Mouse (Mus musculus): ENCODE data around the gene Mterf4. TPM values are rescaled to one million over a fixed set of nuclear protein-coding genes. Genes with fewer than 3 reads are reported as not detected.
A peak's percentile ranks its signal among the peaks of the same experiment; 100 is the strongest.
"Not testable (repeated sequence)": the region's sequence is repeated elsewhere in the genome, so short reads cannot be mapped to it uniquely, and the experiment has no call there.

Mterf4 gene
- polyA plus RNA-seq (2017; shearing (Covaris generic)), result 10 to 100 TPM; 17.6 to 24.0 TPM

DNA sequence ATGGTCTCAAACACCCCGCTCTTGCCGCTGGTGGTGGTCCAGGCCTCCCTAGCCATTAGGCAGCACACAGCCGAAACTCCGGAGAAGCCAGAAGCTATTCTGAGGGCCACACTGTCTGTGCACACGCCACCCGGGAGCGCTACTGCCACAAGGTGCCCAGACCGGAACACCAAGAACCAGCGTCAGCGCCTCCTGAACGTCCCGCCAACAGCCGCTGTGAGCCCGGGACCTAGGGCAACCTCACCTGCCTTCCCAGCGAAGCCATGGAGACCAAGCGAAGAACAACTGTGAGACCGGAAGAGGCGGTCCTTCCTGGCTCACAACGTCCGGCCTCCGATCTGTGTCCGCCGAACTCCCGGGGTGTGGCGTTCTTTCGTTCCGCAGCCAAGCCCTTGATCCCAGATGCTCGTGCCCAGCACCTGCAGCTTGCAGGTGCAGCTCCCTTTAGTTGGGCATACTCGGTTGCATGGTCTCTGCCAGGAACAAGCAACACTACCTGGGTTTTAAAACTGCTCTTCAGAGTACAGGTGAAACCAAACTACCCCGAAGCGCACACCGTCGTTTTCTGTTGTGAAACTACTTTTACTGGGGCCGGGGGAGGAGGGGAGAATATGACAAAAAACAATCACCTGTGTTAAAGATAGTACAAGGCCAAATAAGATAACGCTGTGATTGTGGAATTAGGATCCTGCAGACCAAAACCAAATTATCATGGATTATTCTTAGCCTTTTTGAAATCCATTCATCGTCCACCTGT is at the start of gene Mterf4:
Mterf4 (minus strand) TSS at position 335 of the 757 bp plus-strand sequence.
- peak; percentile 96 for ATAC-seq

DNA sequence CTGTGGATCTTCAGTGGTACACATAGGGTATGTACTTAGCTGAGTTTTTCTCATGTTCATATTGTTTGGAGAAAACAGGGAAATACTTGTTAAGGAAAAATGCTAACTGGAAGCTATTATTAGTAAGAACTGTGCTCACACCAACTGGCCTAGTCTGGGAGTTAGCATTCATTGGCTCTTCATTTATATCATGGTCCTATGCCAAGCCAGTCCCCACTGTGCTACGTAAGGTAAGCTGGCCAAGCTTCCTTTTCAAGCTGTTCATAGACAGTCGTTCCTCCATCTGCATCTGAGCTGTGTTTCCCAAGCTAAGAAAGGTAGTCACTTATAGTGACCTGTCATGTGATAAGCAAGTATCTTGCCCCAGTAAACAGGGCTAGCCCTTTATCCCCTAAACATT is 47.0 kb upstream of the Mterf4 start:
- no peak for ATAC-seq

DNA sequence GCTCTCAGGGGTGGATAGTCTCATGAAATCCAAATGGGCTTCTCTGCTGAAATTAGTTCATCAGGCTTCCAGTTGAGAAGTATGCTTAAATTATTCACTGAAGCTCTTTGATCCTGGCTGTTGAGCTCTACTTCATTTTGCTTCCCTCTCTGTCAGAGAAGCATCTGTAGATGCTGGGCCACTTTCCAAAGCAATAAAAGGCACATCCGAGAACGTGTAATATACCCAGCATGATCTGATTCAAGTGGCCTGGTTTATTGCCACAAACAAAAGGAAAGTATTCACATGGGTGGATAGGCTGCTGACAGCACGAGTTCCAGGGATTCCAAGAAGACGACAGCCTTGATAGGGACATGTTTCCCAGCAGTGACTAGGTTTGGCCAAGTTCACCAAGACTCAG is 44.0 kb upstream of the Mterf4 start:
- ATAC-seq, result no peak

DNA sequence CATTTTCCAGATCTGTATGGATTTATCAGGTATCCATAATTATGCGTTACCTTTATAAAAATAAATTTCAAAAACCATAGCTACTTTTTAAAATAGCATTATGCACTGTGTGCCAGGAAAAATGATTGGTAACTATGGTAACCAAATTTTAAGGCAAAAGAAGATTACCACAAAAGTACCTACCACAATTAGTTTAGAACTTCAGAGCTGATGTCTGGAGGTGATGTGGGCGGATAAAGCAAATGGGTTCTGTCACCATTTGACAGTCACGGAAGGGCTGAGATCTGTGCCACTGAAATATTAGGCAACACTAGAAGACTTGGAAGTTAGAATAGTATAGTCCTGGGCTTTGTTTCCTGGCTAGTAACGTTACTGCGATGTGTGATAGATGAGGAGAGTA is 41.5 kb upstream of the Mterf4 start:
- ATAC-seq, result no peak

DNA sequence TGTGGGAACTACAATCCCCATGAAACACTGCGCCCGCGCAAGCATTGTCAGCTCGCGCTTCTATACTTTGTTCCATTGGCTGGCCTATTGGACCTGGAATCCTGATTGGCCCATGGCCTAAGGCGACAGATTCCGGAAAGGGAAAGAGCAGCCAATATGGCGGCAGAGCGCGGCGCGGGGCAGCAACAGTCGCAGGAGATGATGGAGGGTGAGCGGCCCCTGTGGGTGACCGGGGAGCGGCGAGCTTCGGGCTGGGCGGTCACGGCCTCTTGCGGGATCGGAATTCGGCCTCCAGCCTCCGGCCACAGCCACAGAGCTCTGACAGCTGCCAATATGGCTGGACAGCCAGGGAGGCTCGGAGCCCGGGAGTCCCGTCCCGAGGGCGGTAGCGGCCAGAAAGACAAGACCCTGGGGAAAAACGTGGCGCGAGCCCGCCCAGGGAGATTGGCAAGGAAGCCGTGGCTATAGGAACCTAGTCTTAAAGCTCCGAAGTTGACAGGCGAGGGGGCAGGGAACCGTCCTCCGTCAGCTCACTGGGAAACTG is 37.9 kb upstream of the Mterf4 start:
- ATAC-seq, result peak; percentile 91

DNA sequence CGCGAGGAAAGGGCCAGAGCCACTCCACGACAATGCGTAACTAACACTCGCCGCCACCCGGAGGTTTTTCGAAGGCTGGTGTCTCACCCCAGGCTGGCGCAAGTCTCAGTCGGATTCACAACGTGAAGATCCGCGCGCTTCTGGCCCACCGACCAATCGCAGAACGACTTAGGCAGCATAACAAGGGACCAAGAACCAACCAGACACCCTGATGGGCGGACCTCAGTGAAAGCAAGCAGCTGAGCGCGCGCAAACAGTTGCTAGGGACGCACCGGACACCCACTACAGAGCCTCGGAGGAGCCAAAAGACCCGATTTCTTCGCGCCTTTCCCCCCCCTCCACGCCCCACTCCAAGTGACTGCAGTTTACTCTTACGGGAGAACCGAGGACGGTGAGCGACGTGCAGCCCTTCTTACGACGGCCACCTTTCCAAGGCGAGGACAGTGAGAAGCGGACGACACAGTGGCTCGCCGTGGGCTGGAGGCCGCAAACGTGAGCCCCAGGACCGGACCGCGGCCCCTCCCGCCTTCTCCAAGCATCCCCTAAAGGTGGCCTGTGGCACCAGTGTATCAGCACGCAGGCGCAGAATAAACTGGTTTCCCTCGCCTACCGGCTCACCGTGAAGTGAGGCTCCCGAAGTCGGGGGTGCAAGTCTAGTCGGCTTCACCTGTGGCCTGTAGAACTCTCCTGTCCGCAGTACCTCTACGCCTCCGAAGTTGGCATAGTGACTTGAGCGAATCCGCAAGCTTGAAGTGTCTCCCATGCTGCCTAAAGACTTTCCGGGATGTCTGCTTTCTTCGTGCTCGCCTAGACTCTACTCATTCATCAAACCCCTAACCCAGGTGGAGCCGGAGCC is 37.2 kb upstream of the Mterf4 start, which contains the start of the genes Ppp1r7 and Pask:
Ppp1r7 (plus strand) TSS at position 207 of the 856 bp plus-strand sequence.
Pask (minus strand) TSS at position 835 of the 856 bp plus-strand sequence.
- ATAC-seq, result peak; percentile 87

DNA sequence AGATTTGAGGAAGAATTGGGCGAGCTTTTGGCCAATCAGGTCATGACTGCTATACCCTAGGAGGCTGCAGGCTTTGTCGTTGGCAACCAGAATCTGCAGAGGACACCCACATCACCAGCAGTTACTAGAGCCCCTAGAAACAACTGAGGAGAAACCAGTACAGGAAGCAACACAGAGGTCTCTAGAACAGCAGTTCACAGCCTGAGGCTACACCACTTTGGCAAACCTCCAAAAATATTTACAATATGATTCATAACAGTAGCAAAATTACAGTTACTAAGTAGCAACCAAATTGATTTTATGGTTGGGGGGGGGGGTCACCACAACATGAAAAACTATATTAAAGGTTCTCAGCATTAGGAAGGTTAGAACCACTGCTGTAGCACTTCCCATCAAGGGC is 28.9 kb upstream of the Mterf4 start:
- no peak for ATAC-seq

DNA sequence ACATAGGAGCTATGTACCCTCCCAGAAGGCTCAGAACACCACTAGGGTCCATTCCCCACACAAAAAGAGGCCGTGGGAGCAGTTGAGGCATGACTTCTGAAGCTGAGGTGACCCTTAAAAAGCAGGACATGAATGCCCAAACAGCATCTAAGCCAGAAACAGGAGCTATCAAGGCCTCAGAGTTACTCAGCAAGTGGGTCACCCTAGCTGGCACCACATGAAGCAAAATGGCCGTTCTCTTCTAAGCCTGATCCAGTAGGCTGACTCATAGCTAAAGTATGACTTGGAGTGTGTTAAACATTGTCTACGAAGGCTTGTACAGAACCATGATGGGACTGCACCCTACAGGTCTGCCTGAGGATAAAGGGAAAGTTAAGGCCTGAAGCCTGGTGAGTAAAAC is 20.7 kb upstream of the Mterf4 start:
- ATAC-seq, result no peak

DNA sequence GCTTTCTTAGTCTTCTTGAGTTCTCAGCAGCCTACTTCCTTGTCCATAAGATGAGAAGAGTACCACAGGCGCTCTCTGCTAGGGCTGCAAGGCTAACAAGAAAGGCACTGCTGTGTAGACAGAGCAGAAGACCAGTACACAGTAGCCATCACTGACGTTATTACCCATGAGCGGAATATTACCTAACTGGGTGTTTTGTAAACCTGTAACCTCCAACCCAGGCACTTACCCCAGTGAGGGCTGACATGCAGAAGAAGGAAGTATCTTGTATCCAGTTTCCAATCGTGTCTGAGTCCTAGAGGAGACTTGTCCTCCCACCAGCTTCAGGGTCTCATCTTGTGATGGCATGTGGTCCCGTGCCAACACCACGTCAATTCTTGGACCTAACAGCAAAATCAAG is 18.3 kb upstream of the Mterf4 start:
- no peak for ATAC-seq

DNA sequence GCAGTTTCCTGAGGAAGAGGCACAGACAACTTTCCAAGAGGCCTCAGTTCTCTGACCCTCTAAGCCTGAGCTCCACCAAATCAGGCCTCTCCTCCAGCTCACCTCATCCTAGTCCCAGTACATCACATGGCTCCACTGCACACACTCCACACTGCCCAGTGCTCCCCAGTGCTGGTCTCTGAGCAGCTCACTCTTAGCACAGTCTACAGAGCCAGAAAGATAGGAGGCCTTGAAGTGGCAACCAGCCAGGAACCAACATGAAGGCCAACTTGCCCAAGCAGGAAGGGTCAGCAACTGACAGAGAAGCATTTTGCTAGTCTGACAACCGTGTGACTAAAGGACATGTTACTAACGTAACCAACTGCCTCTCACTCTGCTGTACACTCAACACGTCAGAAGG is 5.1 kb downstream of the Mterf4 start:
- ATAC-seq, result no peak

DNA sequence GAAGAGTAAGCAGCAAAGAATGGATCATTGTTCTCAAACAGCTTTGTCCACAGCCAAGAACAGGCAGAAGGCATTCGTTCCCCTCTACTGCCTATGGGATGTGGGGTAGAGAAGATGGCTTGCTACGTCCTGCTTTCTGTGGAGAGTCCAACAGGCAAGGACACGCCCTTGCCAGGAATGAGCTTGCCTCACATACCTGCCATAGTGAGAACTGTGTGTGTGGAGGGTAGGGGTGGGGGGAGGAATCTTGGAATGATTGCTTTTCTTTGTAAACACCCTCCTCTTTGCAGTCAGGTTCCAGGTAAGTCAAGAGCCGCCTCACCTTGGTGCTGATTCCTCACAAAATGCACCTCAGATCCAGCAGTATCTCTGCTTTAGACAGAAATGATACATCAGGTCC is 5.9 kb downstream of the Mterf4 start:
- no peak for ATAC-seq

DNA sequence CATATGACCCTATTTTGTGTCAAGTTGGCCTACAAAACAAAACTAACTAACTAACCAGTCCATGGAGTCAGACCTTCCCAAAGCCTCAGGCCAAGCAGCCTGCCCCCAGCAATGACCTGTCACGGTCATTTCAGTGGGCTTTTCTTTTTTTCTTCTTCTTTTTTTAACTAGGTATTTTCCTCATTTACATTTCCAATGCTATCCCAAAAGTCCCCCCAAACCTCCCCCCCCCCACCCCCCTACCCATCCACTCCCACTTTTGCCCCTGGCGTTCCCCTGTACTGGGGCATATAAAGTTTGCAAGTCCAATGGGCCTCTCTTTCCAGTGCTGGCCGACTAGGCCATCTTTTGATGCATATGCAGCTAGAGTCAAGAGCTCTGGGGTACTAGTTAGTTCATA is 11.2 kb downstream of the Mterf4 start:
- ATAC-seq, result not testable (repeated sequence)

DNA sequence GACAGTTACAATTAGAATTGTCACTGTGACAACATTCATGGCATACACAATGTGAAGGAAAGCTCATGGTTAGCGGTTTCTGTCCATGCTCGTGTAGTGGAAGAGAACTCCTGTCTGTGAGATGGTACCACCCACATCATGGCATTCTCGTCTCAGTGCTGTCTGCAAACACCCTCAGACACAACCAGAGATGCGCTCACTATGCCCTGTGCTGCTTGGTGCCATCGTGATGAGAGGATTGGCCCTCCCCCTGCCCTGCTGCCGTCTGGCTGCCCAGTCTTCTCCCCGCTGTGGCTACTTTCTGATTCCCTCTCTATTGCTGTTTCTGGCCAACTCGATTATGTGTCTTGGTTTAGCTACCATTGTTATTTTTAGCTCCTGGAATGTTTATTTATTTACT is 13.7 kb downstream of the Mterf4 start:
- ATAC-seq, result no peak

DNA sequence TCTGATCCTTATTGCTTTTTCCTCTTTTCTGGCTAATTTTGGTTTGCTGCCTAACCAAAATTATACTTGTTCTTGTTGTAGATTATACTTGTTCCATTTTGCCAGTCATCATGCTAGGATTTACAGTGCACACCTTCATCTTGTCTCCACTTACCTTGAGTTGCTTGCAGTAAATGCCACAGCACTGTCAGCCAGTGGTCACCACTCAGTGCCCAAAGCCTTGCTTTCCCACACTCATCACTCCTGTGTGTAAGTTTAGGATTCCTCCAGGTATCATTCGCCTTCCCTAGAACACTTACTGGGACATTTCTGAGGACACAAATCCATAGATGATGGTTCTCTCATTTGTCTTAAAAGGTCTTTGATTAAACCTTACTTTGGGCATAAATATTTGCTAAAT is 14.1 kb downstream of the Mterf4 start:
- no peak for ATAC-seq

DNA sequence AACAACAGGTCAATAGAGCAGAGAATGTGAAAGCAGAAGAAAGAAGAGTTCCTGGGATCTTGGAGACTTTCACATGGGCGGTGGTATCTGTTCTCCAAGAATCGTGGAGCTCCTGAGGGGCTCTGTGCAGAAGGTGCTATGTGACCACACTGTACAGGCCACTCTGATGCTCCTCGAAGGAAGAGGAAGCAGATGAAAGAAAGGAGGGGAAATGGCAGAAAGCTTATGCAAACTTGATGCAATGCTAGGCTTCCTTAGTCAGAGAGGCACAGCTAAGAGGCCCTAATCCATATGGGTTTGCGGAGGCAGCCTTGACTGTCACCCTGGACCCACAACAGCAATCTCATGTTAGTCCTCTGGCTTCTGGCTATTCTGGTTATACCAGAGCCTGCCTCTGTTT is 14.8 kb downstream of the Mterf4 start:
- no peak for ATAC-seq

DNA sequence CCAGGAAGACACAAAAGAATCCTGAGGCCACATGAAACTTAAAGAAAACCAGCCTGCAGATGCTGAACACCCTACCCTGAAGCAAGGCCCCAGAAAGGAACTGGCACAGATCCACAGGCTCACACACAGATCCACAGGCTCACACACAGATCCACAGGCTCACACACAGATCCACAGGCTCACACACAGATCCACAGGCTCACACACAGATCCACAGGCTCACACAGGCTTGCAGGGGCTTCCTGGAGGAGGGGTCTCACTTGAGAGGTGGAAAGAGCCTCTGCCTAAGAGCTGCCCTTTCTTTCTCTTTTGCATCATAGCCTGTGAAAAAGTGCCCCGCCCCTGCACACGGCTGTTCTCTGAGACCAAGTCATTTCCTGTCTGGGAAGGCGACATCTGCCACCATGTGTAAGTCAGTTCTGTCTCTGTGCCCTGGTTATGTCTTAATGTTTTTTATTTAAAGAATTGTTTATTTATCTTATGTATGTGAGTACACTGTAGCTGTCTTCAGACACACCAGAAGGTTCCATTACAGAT is 16.0 kb downstream of the Mterf4 start:
- no peak for ATAC-seq

DNA sequence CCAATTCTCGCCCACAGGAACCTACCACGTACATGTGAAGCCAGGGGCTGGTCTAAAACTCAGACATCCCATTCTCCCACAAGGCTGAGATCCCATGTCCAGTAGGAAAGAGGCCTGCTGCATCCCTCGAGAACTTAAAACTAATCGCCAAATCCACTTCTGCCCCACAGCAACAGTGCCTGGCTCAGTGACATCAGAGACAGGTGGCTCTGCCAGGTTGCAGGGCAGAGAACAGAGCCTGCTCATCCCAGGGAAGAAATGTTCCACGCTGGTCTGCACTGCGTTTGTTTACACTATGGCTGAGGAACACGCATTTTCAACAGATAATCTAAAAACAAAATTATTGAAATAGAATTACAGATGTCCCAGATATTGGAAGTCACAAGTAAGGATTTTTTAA is 28.7 kb downstream of the Mterf4 start:
- no peak for ATAC-seq

DNA sequence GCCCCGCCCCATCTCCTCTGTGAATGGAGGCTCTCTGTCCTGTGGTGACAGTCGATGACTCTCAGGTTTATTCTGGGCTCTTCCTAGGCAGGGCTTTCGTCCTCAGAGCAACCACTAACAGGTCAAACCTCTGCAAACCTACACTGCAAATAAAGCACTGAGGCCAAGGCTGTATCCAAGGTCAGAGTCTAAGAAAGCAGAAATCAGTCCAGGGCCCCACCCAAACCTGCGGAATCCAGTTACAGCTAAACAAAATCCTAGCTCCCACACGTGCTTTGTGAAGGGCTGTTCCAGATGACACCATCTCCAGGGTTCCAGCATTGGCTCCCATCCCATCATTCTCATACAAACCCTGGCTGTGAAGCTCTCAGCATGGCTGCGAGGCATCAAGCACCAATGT is 30.2 kb downstream of the Mterf4 start:
- ATAC-seq, result no peak

DNA sequence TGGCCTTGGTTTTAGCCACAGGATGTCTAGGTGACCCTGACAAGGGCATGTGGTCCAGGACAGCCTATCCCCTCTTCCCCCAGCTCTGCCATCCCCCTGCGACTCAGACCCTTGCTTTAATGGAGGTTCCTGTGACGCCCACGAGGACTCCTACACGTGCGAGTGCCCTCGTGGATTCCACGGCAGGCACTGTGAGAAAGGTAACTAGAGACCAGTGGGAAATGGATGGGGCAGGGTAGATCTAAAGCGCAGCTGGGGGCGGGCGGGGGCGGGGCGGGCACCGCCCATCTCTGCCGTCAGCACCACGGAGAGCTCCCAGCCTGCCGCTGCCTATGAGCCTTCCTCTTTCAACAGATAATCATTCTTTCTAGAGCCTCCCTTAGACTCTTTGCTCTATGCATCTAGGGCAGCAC is 33.3 kb downstream of the Mterf4 start:
- ATAC-seq, result no peak

DNA sequence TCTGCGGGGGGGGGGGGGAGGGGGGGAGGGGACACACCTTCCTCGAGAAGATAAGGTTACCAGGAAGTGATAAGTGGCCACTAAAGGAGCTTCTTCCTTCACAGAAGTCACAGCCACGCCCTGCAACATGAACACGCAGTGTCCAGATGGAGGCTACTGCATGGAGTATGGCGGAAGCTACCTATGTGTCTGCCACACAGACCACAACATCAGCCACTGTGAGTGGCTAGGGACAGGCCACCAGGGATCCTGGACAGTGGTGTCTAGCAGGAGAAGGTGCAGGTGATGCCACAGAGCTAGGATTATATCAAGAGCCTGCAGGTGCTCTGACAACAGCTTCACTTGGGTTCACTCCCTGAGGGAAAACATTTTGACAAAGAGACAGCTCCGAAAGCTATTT is 34.0 kb downstream of the Mterf4 start:
- ATAC-seq, result no peak

DNA sequence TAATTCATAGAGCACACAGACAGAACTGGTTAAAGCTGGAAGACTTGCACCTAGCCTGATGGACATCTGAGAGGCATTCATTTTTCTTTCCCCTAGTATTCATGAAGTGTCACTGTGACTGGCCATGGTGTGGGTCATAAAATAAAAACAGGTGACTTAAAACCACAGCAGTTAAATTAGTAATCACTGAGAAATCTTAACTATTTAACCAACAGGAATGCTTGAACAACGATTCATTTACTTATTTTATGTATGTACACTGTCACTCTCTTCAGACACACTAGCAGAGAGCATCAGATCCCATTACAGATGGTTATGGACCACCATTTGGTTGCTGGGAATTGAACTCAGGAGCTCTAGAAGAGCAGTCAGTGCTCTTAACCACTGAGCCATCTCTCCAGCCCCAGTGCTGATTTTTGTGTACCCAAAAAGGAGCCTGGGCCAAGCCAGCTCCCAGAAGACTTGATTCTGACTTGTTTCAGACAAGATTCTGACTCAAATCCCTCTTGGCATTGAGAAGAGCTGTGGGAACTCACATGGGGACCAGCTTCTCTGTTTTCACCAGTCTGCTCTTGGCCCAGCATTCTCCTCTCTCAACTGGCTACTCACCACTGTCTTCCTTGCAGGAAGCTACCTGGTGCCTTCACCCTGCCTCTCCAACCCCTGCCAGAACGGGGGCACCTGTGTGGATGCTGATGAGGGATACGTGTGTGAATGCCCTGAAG is 35.0 kb downstream of the Mterf4 start:
- ATAC-seq, result no peak

DNA sequence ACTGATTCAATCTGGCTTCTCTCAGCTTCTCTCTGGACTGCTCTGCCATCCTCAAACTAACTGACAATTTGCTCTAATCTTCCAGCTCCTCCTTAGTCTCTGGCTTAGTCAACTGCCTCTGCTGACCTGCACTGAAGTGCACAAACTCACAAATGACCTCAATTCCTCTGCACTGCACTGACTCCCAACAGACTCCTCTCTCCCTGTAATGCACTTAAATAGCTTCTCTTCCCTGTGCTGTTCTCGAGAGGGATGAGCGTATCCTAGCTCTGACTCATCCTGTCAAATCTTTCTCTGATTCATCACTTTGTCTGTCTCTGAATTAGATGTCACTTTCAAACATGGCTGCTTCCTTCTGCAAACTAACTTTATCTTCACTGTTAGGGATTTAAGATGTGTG is 37.5 kb downstream of the Mterf4 start:
- no peak for ATAC-seq

DNA sequence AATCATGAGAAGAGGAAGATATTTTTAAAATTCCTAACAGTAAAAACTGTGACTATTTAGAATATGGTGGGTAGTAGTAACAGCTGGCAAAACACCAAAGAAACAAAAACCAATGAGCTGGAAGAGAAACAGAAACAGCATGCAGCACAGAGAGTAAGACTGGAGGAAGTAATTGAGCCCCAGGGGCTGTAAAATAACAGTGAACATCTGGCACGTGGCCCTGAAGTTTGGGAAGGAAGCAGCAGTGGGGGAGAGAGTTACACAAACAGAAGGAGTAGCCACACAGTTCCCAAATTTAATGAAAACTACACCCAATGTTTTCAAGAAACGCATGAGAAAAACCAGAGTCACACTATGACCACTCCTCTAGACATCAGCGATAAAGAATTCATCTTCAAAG is 38.5 kb downstream of the Mterf4 start:
- no peak for ATAC-seq

Data from activated CD4-positive, CD25-positive, alpha-beta regulatory T cell, adult 4 months (primary cell).